Mouse (Mus musculus): ENCODE results near the gene Wnk2.

- TF ChIP-seq CTCF (conservative IDR thresholded peaks at IDR 0.05; ENCODE audit: insufficient read depth, insufficient read length, low read depth, low read length) (no peak), POLR2A (IDR thresholded peaks at IDR 0.05; ENCODE audit: low read depth, low read length) (no peak)
Measured at GRCm38 (mm10) chr13:49189970-49190870, 42.4 kb upstream of the Wnk2 start.
